Mouse (Mus musculus) urinary bladder, postnatal 4 days (tissue): Measurements from ENCODE around the gene Brdt.
A peak's percentile ranks its signal among the peaks of the same experiment; 100 is the strongest.

Experiments
- DNase-seq, 2 experiments: peaks; one replicate each; pipeline ENCODE4 v3.0.0; 2021 to 2022; ENCODE audit warnings: low spot score in 2 of 2

The Brdt gene

GRCm38 (mm10) chr5:107330916-107331421 is at the start of gene Brdt:
Gene Brdt, plus strand, starts transcription at chr5:107331159.
- no peak for DNase-seq

GRCm38 (mm10) chr5:107282561-107283307 is 48.2 kb upstream of the Brdt start:
- no peak for DNase-seq

- DNase-seq = no peak
These were observed 46.9 kb upstream of the Brdt start for GRCm38 (mm10) chr5:107283935-107284524.

GRCm38 (mm10) chr5:107285563-107285962 is 45.4 kb upstream of the Brdt start:
- DNase-seq = no peak

DNA sequence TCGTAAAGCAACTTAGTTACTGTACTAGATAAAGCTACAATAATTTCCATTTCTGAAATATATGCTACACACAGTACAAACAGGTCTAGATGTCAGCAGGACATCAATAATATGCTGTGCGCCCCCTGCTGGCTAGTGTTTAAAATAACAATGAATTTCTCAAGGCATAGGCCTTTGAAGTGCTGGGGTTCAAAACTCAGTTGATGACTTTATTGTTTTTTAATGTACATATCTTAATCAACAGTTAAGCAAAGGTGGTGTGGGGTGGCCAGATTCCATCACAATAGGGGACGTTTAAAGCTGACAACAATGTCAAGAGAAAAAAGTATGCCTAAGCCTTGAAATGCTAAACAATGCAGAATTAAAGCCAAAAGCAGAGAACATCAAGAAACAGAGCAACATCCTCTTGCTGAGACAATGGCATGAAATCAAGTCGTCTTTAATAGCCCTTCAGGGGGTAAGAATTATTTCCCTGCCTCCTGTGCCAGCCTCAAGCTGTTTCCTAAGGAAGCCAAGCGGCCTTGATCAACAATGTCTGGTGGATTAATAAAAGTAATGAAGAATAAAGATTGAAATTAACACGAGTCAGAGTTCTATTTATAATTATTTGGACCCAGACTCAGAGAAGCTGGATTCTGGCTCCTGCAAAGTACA is 43.6 kb upstream of the Brdt start:
- peak; percentile 49 to 71 for DNase-seq

DNA sequence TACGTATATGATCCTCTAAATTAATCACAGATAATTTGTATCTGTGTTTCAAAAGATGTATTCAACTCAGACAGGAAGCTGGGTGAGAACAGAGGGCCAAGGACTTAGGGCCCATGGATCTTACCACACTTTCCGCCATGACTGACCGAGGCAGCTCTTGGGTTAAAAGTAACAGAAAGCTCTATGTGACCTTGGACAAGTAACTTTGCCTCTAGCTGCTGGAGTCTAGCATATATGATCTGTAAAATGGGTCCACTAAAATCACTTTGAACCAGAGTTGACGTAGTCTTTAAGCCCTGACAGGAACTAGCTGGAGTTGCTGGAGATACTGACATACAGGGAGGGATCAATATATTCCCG is 43.1 kb upstream of the Brdt start:
- no peak for DNase-seq

DNA sequence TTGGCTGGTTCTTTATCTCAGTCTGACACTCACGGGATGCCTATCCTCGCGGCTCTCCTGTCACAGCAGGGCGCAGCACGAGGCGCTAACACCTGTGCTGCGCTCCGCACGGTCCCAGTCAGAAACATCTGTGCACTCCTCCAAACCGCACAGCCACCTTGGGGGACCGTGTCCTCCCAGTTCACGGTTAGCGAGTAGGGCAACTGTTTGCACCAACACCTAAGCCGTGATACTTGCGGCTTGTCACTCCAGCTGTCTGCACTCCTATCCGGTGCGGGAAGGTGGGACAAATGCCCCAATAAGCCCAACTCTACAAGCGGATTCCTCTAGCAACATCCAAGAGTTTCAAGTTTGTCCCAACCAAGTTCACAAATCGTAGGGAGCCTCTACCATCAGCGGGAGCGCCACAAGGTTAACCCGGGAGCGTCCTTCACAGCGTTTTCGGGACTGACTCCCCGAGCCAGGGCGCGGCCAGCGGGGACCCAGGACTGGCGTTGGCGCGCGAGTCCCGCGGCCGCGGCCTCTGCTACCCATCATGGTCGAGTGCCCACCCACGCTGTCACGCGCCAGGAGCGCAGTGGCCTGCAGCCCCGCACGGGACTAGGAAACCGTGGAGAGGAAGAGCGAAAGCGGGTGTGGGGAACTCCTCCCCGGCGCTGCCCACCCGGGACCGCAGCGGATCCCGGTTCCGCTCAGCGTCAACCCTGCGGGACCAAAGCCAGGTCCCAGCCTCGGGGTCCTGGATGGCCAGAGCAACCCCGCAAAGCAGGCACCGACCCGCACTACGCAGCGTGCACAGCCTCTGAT is 42.3 kb upstream of the Brdt start:
- peak in 1 of 2 experiments; percentile 54 for DNase-seq

DNA sequence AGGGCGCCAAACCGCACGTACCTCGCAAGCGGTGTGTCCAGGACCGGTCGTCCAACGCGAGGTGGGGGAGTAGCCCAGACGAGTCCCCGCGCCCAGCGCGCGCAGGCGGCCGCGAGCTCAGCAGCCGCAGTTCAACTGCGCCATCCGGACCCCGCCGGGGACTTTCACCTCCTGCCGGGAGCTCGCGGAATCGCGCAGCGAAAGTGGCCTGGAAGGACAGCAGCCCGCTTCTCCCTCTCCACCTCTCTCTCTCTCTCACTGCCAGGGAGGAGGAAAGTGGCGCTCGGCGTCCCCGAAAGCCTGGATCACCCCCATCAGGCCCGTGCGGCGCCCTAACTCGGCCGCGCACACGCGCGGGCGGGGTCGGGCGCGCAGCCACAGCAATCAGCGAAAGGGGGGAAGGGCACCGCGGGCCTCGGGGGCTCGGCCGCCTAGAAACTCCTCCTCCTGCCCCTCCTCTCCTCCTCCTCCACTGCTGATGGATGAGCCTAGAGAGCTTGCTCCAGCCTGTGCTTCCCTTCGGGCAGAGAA is 41.7 kb upstream of the Brdt start, which contains the start of gene Tgfbr3:
Tgfbr3 (minus strand) TSS at position 396 of the 531 bp plus-strand sequence.
- peak; percentile 85 to 89 for DNase-seq

GRCm38 (mm10) chr5:107289986-107290385 is 41.0 kb upstream of the Brdt start:
- no peak for DNase-seq

DNA sequence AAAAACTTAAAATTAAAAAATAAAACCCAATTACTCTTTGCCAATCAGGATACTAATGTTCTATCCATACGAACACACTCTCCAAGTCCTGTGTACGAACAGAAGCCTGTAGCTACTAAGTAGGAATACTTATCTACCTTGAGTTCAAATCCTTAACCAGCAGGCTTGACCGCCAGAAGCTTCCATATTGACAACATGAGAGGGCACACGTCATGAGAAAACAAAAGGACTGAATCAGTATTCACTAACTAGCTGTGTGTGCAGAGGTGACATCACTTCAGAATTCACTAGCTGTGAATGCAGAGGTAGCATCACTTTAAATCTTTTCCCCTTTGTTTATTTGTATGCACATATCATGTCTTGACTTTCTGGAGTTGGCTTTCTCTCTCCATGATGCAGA is 36.9 kb upstream of the Brdt start:
- DNase-seq = no peak

GRCm38 (mm10) chr5:107295061-107295816 is 35.7 kb upstream of the Brdt start:
- DNase-seq = peak in 1 of 2 experiments; percentile 64

- DNase-seq = no peak
These were observed 35.0 kb upstream of the Brdt start for GRCm38 (mm10) chr5:107295817-107296511.

- DNase-seq = no peak
These were observed 34.2 kb upstream of the Brdt start for GRCm38 (mm10) chr5:107296512-107297322.

DNA sequence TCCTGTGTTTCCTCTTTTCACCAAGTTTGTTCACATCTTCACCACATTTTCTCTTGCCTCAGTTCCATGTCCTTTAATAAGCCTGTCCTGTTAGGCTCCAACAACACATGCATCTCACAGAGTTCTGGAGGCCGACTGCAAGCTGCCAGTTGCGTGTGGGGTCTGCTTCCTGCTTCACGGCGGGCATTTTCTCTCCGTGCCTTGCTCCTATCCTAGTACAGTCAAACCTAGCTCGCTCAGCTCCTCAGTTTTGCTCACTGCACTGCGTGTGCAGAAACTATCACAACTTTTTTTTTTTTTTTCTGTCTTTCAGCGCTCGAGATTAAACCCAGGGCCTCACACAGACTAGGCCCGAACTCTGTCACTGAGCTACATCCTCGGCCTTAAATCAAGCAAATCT is 32.1 kb upstream of the Brdt start:
- DNase-seq = peak in 1 of 2 experiments; percentile 57

DNA sequence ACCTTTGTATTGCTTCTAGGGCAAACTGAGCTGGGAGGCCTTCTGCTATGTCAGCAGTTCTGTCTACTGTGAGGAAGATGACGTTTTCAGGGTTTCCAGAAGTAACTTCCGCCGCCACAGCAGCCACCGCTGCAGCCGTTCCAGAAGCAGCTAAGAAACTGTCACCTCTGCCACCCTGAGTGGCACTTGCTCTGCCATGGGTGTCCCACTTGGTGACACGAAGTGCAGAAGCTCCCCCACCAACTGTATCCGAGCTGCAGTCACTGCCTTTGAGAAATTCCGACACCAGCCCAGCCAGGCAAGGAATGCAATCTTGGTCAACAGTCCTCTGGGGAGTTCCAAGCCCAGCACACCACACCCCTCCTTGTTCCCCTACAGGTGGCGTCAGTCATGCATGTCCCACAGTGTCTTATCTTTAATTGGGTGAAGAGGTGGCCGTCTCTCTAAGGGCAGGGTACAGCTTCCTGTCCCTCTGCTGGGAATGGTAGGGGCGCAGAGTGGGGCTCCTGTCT is 27.6 kb upstream of the Brdt start:
- DNase-seq = no peak

DNA sequence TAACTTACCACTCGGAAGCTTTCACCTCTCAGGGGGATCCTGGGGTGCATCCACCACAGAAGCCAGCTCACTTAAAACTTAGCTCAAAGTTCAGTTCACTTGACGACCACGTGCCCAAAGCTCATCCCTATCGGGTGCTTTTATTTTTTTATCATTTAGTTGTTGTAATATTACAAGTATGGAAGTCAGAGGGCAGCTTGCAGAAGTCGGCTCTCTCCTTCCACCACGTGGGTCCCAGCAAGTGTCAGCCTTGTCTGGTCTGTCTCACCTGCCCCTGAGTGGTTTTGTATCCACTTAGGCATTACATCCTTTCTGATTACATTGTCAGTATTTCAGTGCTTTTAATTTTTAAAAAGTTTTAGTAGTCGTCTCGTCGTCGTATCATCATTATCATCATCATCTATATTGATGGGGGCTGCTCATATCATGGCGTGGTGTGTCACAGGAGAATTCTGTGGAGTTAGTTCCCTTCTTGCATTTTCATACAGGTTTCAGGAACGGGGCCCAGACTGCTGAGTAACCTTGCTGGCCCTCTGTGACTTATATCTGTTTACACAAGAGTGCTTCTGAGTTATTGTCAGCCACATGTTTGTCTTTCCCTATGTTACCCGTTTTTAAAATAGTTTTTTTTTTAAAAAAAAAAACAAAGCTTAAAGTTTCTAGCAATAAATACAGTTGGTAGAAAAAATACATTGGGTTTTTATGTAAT is 26.7 kb upstream of the Brdt start:
- DNase-seq = peak in 1 of 2 experiments; percentile 7

DNA sequence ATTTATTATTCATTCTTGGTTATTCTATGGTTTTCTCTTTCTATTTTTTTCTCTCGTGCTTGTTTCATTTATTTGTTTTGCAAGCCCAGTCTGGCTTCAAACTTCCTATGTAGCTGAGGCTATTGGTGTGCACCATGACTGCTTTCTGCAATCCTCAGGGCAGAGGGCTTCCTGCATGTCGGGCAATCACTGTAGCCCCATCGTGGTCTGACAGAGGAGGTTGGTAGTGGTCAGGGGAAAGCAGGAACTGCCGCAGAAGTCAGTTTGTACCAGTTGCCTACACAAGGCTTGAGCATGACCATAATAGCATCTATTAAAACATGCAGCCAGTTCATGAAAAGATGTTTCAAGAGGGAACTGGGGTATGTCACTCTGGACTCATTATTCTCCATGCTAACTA is 23.5 kb upstream of the Brdt start:
- DNase-seq = no peak

DNA sequence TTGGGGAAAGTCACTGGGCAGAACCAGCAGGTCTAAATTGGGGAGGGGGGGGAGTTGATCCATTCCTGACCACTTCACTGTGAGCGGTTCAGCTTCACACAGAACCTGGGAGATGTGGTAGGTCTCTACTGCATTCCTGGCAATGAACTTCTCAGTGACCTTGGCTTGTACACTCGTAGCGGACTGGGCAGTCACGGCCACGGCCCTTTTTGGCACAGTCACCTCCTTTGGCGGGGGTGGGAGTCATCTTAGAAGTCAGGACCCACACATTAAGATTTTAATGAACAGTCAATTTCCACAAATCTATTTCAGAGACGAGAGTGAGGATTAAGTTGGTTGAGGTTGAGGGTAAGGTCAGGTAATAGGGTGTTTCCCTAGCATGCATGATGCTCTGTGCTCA is 13.8 kb upstream of the Brdt start:
- DNase-seq = no peak

DNA sequence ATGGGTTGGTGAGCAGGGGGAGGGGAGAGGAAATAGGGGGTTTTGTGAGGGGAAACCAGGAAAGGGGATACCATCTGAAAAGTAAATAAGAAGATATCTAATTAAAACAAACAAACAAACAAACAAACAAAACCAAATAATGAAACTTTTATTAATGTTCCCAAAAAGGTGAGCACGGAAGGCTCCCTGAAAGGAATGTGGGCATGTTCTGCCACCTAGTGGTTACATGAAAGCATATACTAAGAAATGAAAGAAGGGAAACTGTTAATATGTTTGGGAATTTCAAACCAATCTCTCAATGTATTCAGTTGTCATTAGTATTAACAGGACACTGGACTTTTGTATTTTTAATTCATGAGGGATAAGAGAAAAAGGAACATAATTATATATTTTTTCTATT is 10.3 kb upstream of the Brdt start:
- no peak for DNase-seq
